Mouse (Mus musculus): ENCODE measurements around the gene Tmem86a.

DNA sequence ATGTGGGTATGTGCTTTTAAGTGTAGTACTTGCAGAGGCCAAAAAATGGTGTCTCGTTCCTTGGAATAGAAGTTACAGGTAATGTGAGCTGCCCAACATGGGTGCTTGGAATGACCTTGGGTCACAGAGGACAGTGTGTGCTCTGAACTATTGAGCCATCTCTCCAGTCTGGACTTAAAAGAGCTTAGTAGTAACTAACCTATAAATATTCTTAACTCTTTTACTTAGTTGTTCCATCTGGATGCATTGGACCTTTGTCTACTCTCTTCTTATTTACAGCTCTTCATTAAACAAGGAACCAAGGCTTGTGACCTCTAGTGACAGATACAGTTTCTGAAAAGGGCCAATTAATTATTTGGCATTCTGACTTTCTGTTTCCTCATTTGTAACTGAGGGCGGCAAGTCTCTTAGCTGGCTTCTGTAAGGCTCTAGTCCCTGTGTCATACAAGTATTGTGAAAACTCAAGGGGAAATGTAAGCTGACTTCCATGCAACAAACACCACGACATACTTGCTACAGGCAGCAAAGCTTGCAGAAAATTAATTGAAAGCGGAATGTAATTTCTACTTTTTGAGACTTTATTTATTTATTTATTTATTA is 15.5 kb upstream of the Tmem86a start:
- TF ChIP-seq EP300 (IDR thresholded peaks at IDR 0.05) (no peak), CTCF (IDR thresholded peaks at IDR 0.05) (no peak)
